Mouse (Mus musculus) ES-E14 (cell line): ENCODE results near the gene Vps13c.

Experiments
- HCFC1 ChIP-seq: IDR thresholded peaks from 2 replicates; pipeline ENCODE4 v1.6.1; 2012; ENCODE audit warnings: low read length, inconsistent platforms, borderline replicate concordance; ENCODE audit not compliant: insufficient read depth
- ZC3H11A ChIP-seq: IDR thresholded peaks from 2 replicates; pipeline ENCODE4 v1.6.1; 2012; ENCODE audit warnings: low read depth, mild to moderate bottlenecking, inconsistent platforms, low read length, borderline replicate concordance
- ZNF384 ChIP-seq: IDR thresholded peaks from 2 replicates; pipeline ENCODE4 v1.6.1; 2012; ENCODE audit warnings: low read depth, low read length, inconsistent platforms

- TF ChIP-seq ZC3H11A = no peak
- TF ChIP-seq HCFC1 = no peak
- no peak for TF ChIP-seq ZNF384
Observed at GRCm38 (mm10) chr9:67884095-67884494, 43.9 kb downstream of the Vps13c start.
